Mouse (Mus musculus): ENCODE data around the gene Oser1. TPM values are rescaled to one million over a fixed set of nuclear protein-coding genes. Genes with fewer than 3 reads are reported as not detected.

Oser1 gene
- polyA plus RNA-seq, 1 experiment from 2014 or later, result 85.1 TPM

- no peak for ATAC-seq (ENCODE audit: insufficient number of reproducible peaks, insufficient read depth, low FRiP score, low TSS enrichment, low read depth)
- Histone ChIP-seq H3K9me3 (no peaks in the 10 kb centered on the region), H3K4me1 (replicated peaks) (peaks cover 15% of the 10 kb centered on the region), H3K27ac (no peak overlapping the region), H3K4me2 (no peak overlapping the region), H3K27me3 (0 out of 2 replicates have a peak, but pooled peaks cover 6% of the 10 kb centered on the region), H3K9ac (replicated peaks) (no peak overlapping the region), H3K36me3 (0 out of 2 replicates have a peak, but pooled peaks cover 2% of the 10 kb centered on the region), H3K4me3 (replicated peaks) (no peak overlapping the region)
- WGBS, result 85% methylated on average over 8 of the region's 8 CpGs
Observed at GRCm38 (mm10) chr2:163399222-163399621, 25.3 kb downstream of the Oser1 start.

DNA sequence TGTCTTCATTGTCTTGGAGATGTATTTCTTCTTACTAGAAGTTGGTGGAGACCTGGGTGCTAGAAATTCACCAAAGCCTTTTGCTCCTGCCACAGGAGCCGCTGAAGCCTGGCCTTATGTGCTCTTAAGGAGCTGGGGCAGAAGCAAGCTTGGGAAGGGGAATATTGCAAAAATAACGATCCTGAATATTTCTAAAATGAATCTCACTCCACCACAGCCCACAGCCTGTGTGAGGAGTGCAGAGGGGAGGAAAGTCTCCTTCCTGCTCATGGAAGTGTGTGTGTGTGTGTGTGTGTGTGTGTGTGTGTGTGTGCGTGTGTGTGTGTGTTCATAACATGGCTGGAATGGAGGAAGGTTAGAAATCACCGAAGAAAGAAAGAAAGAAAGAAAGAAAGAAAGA lies 25.7 kb downstream of the Oser1 start:
- Histone ChIP-seq H3K9ac (replicated peaks) (no peak overlapping the region), H3K4me1 (replicated peaks) (peaks cover 15% of the 10 kb centered on the region), H3K4me2 (no peak overlapping the region), H3K27ac (no peak overlapping the region), H3K27me3 (0 out of 2 replicates have a peak, but pooled peaks cover 6% of the 10 kb centered on the region), H3K4me3 (replicated peaks) (no peak overlapping the region), H3K9me3 (no peaks in the 10 kb centered on the region), H3K36me3 (no peaks in the 10 kb centered on the region)
- no peak for ATAC-seq (ENCODE audit: insufficient number of reproducible peaks, insufficient read depth, low FRiP score, low TSS enrichment, low read depth)
- WGBS, result 85% methylated on average over 4 of the region's 4 CpGs

DNA sequence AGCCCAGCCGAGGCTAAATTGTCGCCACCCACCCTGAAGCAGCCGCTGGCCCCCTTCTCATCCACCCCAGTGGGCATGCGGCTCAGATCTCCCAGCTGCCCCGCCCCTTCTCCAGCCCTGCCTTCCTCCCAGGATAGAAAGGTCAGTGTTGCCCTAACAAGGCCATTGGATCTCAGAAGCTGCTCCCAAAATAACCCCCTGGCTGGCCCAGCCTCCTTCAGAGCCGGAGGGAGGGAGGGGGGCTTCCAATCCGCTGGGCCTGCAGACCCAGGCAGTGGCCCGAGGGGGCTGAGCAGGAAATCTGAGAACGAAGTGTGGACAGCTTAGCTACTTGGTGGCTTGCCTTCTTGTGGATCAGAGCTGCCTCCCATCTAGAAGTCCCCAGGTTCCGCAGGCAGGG lies 26.6 kb downstream of the Oser1 start, which contains the start of gene Jph2:
Gene Jph2 (minus strand): TSS at position 89 of the 400 bp plus-strand sequence.
- 8% methylated on average over 10 of the region's 10 CpGs for WGBS

GRCm38 (mm10) chr2:163397071-163397470 lies 27.4 kb downstream of the Oser1 start:
- Histone ChIP-seq H3K27ac (no peak overlapping the region), H3K4me2 (peak overlapping the region; percentile 52)

More for the DNA sequence above, 26.6 kb downstream of the Oser1 start, which contains the start of gene Jph2:
- H3K27me3 ChIP-seq, result 0 out of 2 replicates have a peak, but pooled peaks cover 6% of the 10 kb centered on the region
- peak; percentile 80 for ATAC-seq (ENCODE audit: insufficient number of reproducible peaks, insufficient read depth, low FRiP score, low TSS enrichment, low read depth)
- peak within 1 kb of the TSS; percentile 27 for H3K4me3 ChIP-seq (replicated peaks)
- peak within 1 kb of the TSS; percentile 52 for H3K4me2 ChIP-seq
- H3K4me1 ChIP-seq (replicated peaks), result peaks cover 15% of the 10 kb centered on the region
- H3K27ac ChIP-seq, result peak within 1 kb of the TSS; percentile 64; the same call in 1 of the 2 replicates
- no peaks in the 10 kb centered on the region for H3K9me3 ChIP-seq
- no peaks in the 10 kb centered on the region for H3K36me3 ChIP-seq
- peak within 1 kb of the TSS; percentile 24; the same call in 1 of the 2 replicates for H3K9ac ChIP-seq (replicated peaks)

DNA sequence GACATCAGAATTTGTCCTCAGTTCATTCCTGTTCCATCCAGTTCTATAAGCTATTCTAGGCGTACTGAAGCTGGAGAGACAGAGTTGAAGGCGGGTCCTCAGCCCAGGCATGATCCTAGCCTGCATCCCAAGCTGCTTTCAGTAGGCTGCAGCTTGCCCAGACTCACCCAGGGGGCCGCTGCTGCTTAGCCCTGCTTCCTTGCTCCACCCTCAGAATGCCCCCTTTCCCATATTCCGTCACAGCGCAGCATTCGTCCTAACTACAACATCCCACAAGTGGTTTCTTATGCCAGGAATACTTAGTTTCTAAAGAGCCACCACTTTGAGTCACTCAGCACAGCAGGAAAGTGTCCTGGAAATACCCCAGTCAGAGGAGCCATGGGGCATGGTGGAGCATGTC lies 29.5 kb downstream of the Oser1 start:
- no peak overlapping the region for H3K4me2 ChIP-seq
- no peak for ATAC-seq (ENCODE audit: insufficient number of reproducible peaks, insufficient read depth, low FRiP score, low TSS enrichment, low read depth)
- H3K4me1 ChIP-seq (replicated peaks), result peaks cover 15% of the 10 kb centered on the region
- WGBS, result 78% methylated on average over 6 of the region's 6 CpGs
- no peaks in the 10 kb centered on the region for H3K36me3 ChIP-seq
- H3K9me3 ChIP-seq, result no peaks in the 10 kb centered on the region
- H3K9ac ChIP-seq (replicated peaks), result no peak overlapping the region
- H3K27ac ChIP-seq, result no peak overlapping the region
- no peak overlapping the region for H3K4me3 ChIP-seq (replicated peaks)
- H3K27me3 ChIP-seq, result 0 out of 2 replicates have a peak, but pooled peaks cover 6% of the 10 kb centered on the region

More at GRCm38 (mm10) chr2:163397071-163397470, 27.4 kb downstream of the Oser1 start:
- 0 out of 2 replicates have a peak, but pooled peaks cover 6% of the 10 kb centered on the region for H3K27me3 ChIP-seq
- H3K9ac ChIP-seq (replicated peaks), result no peak overlapping the region; the same call in 1 of the 2 replicates
- peak overlapping the region; percentile 27 for H3K4me3 ChIP-seq (replicated peaks)
- no peak for ATAC-seq (ENCODE audit: insufficient number of reproducible peaks, insufficient read depth, low FRiP score, low TSS enrichment, low read depth)
- peaks cover 15% of the 10 kb centered on the region for H3K4me1 ChIP-seq (replicated peaks)
- WGBS, result 92% methylated on average over 19 of the region's 19 CpGs
- no peaks in the 10 kb centered on the region for H3K9me3 ChIP-seq
- H3K36me3 ChIP-seq, result no peaks in the 10 kb centered on the region

DNA sequence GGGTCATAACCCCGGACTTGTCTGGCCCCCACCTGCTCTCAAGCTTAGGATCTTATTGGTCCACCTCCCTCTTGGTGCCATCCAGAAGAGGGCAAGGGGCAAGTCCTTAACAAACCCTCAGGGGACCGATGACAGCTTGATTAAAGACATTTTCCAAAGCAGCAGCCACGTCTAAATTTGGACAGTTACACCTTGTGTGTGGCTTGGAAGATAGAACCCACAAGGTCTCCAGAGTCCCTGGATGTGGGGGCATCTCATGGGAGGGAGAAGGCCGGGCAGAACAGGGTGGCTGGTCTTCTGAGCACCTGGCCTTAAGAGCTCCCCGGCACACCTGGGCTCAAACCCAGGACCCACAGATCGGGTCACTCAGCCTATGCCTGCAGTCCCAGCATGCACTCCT lies 30.5 kb downstream of the Oser1 start:
- no peak for ATAC-seq (ENCODE audit: insufficient number of reproducible peaks, insufficient read depth, low FRiP score, low TSS enrichment, low read depth)
- H3K4me2 ChIP-seq, result no peak overlapping the region
- H3K27me3 ChIP-seq, result 0 out of 2 replicates have a peak, but pooled peaks cover 6% of the 10 kb centered on the region
- H3K4me3 ChIP-seq (replicated peaks), result no peak overlapping the region
- WGBS, result 66% methylated on average over 6 of the region's 6 CpGs
- H3K36me3 ChIP-seq, result no peaks in the 10 kb centered on the region
- no peak overlapping the region for H3K9ac ChIP-seq (replicated peaks)
- H3K27ac ChIP-seq, result no peak overlapping the region
- H3K4me1 ChIP-seq (replicated peaks), result peaks cover 15% of the 10 kb centered on the region
- H3K9me3 ChIP-seq, result no peaks in the 10 kb centered on the region

- Histone ChIP-seq H3K9me3 (no peaks in the 10 kb centered on the region), H3K4me3 (replicated peaks) (no peak overlapping the region), H3K27me3 (0 out of 2 replicates have a peak, but pooled peaks cover 6% of the 10 kb centered on the region), H3K27ac (no peak overlapping the region), H3K36me3 (no peaks in the 10 kb centered on the region), H3K4me1 (replicated peaks) (peaks cover 12% of the 10 kb centered on the region), H3K4me2 (no peak overlapping the region), H3K9ac (replicated peaks) (no peak overlapping the region)
- ATAC-seq (ENCODE audit: insufficient number of reproducible peaks, insufficient read depth, low FRiP score, low TSS enrichment, low read depth), result no peak
- WGBS, result 90% methylated on average over 10 of the region's 10 CpGs
Observed at GRCm38 (mm10) chr2:163393241-163393640, 31.3 kb downstream of the Oser1 start.

- Histone ChIP-seq H3K9ac (replicated peaks) (no peak overlapping the region), H3K4me1 (replicated peaks) (peaks cover 4% of the 10 kb centered on the region), H3K4me2 (no peak overlapping the region), H3K36me3 (no peaks in the 10 kb centered on the region), H3K27me3 (0 out of 2 replicates have a peak, but pooled peaks cover 6% of the 10 kb centered on the region), H3K9me3 (no peaks in the 10 kb centered on the region), H3K27ac (no peak overlapping the region), H3K4me3 (replicated peaks) (no peak overlapping the region)
- WGBS, result 70% methylated on average over 6 of the region's 6 CpGs
- no peak for ATAC-seq (ENCODE audit: insufficient number of reproducible peaks, insufficient read depth, low FRiP score, low TSS enrichment, low read depth)
Observed at GRCm38 (mm10) chr2:163392436-163392835, 32.1 kb downstream of the Oser1 start.

DNA sequence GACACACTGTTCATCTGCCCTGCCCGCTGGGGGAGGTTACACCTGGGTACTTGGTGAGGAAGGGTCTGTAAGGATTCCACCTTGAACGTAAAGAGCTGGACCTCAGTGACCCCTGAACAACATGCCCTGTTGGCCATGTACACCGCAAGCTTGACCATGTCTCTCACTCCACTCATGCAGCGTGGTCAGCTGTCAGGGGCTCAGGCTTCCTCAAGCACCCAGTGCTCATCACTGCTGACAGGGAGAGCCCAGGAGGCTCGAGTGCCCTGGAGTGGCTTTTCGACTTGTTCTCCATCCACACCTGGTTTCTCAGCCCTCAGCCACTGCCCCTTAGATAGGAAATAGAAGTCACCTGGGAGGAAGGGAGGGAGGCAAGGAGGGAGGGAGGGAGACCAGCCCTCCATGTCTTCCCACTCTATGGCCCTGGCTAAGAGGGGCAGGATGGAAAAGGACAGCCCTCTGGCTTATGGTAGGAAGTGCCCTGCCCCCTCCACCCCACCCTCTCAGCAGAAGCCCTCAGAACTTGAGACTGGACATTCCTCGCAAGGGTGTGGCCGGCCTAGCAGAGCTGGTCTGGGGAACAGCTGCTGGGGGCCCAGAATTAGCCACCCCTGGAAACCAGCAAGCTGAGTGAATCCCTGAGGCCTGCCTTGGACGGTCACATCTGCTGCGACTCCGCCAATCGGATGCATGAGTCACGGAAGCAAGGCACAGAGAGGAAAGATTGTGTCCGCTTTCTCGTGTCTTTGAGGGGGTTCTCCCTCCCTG lies 37.9 kb downstream of the Oser1 start:
- Histone ChIP-seq H3K9me3 (no peaks in the 10 kb centered on the region), H3K4me3 (replicated peaks) (no peak overlapping the region), H3K4me1 (replicated peaks) (0 out of 2 replicates have a peak, but pooled peaks cover 4% of the 10 kb centered on the region), H3K36me3 (no peaks in the 10 kb centered on the region), H3K4me2 (no peak overlapping the region), H3K27ac (no peak overlapping the region), H3K27me3 (no peaks in the 10 kb centered on the region), H3K9ac (replicated peaks) (no peak overlapping the region)
- WGBS, result 68% methylated on average over 15 of the region's 15 CpGs
- ATAC-seq (ENCODE audit: insufficient number of reproducible peaks, insufficient read depth, low FRiP score, low TSS enrichment, low read depth), result no peak

GRCm38 (mm10) chr2:163385126-163385525 lies 39.4 kb downstream of the Oser1 start:
- Histone ChIP-seq H3K4me1 (replicated peaks) (0 out of 2 replicates have a peak, but pooled peaks cover 4% of the 10 kb centered on the region), H3K9ac (replicated peaks) (no peak overlapping the region), H3K9me3 (no peaks in the 10 kb centered on the region), H3K4me3 (replicated peaks) (no peak overlapping the region), H3K27me3 (no peaks in the 10 kb centered on the region), H3K4me2 (no peak overlapping the region), H3K36me3 (no peaks in the 10 kb centered on the region), H3K27ac (no peak overlapping the region)
- ATAC-seq (ENCODE audit: insufficient number of reproducible peaks, insufficient read depth, low FRiP score, low TSS enrichment, low read depth), result no peak
- WGBS, result 81% methylated on average over 6 of the region's 6 CpGs

DNA sequence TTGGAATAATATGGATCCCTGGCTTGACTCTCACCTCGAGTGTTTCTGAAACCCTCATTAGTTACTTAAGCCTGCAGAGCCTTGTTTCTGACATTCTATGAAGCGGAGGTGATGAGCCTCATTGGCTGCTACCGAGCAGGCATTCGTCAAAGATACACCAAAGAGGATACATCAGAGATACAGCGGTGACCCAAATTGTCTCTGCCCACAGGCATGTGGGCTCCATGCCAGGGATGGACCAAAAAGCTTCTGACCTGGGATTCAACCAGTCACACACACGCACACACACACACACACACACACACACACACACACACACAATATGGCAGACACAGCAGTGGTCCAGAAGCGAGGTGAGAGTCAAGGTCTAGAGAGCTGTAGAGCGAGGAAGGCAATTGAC lies 43.3 kb downstream of the Oser1 start:
- no peaks in the 10 kb centered on the region for H3K9me3 ChIP-seq
- WGBS, result 85% methylated on average over 8 of the region's 8 CpGs

More for the DNA sequence above, 43.3 kb downstream of the Oser1 start:
- H3K4me3 ChIP-seq (replicated peaks), result no peak overlapping the region
- ATAC-seq (ENCODE audit: insufficient number of reproducible peaks, insufficient read depth, low FRiP score, low TSS enrichment, low read depth), result no peak
- H3K27me3 ChIP-seq, result peaks cover 21% of the 10 kb centered on the region
- no peaks in the 10 kb centered on the region for H3K4me1 ChIP-seq (replicated peaks)
- H3K27ac ChIP-seq, result no peak overlapping the region
- H3K36me3 ChIP-seq, result no peaks in the 10 kb centered on the region
- H3K4me2 ChIP-seq, result no peak overlapping the region
- H3K9ac ChIP-seq (replicated peaks), result no peak overlapping the region

All from limb, embryonic 12.5 days (tissue).